Mouse (Mus musculus) natural killer cell, adult 2 months (primary cell): ENCODE measurements around the gene Sorcs1.

ENCODE experiments used
- DNase-seq, 2 experiments: peaks; one replicate each; pipeline ENCODE4 v3.0.0; 2022; ENCODE audit warnings: low spot score in 2 of 2

Gene Sorcs1

DNA sequence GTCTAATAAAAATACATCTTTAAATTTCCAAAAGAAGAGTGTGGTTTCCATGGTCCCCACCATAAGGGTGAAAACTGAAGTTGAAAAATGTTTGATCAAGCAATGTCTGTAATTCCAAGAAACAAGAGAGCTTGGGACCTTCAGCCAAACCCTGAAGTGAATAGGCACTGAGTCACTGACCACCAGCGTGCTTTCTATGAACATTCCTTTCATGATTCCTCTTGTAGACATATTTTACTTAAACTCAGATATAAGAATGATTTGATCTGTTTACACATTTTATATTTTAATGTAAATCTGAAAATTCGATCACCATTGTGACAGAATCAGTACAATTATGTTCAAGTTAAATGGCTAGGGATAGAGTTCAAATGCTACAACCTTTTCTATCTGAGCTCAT is 112.1 kb downstream of the Sorcs1 start:
- no peak for DNase-seq

DNA sequence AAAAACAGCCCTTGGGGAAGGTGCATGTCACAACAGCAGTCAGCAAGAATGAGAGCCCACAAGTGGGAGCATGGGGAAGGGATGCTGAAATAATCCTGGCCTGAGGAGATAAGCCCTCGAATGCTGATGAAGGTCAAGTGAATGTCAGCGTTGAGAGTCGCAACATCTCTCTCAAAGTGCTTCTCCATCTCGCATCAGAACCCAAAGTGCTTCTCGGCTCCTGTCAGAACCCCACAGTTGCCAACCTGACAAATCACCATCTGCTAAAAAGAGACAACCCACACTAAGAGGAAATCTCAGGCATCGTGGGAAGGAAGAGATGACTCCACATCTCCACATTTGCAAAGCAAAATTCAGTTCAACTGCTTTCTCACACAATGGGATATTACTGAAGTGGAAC is 119.7 kb downstream of the Sorcs1 start:
- no peak for DNase-seq

DNA sequence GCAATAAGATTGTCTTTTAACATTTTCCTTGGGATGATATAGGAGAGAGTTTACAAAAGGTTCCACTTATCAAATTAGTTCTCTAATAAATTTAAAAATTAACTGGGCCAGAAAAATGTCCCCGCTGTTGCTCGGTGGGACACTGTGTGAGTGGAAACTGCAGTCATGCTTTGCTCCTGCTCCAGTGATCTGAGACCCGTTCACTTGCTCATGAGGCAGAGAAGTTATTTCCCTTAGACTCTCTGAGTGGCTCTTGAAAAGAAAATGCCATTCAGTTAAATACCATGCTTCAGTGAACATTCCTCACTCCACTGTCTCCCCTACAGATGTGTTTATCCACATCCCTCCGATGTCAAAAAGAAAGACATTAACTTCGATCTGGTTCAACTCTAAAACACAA is 144.4 kb downstream of the Sorcs1 start:
- no peak for DNase-seq

DNA sequence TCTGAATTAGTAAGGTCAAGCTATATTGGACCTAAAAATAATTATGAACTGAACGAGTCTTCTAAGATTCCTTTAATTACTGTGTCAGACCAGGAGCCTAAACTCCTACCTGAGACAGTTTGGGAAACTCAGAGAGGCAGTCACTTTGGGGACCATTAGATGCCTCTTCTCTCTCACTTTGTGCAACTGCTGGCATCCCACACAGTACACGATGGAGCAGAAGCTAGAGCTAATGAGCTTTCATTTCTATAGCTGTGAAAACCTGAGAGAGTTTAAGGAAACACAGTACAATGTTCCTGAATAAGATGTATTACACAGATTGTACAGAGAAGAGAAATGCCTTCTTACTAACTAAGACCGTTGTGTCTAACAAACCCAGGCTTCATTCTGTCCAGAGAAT is 150.6 kb downstream of the Sorcs1 start:
- no peak for DNase-seq

DNA sequence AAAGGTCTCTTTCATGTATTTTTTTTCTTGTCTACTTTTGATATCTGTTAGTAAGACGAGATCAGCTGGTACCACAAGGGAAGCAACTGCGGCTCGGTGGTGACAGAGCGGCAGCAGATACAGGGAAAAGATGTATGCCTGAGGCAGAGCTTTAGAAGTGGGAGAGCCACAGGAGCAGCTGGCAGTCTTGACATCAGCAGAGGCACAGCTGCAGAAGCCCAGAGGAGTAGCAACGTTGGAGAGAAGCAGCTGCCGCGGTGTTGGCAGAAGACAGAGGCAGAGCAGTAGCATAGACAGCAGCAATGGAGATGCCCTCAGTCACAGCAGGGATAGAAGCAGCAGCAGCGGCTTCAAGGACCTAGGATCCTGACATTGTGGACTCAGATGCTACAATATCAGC is 152.4 kb downstream of the Sorcs1 start:
- DNase-seq = no peak

DNA sequence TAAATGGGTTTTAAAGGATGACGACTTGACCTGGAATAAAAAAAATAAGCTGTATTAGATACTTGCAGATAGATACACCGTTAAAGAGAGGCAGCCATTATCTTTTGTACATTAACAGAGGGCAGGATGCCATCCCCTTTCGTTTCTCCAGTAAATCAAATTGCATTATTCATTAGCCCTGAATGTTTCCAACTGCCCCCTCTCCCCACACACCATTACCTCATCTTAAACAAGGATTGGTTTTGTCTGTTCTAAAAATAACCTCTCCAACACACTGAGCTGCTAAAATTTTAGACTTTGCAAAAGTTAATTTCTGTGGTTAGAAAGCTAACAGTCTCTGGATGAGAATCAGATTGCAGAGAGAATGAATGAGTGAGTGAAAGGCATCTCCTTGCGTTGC is 156.5 kb downstream of the Sorcs1 start:
- DNase-seq = no peak

DNA sequence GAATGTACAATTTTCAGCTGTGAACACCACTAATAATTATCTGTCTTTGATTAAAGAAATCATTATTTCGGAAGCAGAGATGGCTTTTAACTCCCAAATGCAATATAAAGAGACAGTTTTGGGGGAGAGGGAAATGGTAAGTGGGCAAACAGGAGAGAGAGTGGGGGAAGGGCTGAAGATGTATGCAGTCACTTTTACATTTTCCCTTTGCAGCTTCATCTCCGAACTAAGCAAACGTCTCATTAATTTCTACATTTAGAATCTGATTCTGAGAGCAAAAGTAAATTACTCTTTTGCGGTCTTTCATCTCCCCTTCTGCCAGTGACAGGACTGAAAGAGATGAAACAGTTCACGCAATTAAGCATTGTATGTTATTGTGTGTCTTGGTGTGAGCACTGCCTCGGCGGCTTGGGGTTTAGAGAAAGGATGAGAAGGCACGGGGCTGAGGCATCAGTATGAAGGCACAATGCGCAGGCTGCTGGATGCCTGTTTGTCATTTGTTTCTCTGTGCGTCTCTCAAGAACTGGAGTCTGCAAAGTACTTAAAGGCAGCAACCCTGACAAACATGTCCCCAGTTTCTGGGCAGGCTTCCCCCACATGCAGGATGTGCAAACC is 163.3 kb downstream of the Sorcs1 start:
- DNase-seq = no peak

DNA sequence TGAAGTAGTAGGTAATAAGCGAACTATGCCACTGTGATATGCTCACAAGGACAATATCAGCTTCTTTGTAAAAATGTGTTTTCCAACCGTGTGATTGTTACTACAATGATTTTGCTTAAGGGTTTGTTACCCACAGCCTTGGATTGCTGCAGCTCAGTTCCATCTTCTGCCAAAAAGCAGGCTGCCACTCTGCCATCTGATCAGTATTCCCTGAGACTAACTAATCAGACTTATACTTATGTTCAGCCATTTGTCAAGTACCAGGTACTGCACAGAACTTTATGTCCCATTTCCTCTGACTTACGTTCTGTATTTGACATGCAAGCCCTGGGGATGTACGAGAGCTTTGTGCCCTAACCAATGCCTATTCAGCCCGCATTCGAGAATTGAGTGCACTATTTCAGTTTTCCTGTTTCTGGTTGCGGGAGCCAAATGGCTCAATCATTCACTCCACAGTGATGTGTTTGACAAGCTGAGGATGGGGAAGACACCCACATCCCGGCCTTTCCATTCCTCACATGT is 164.1 kb downstream of the Sorcs1 start:
- DNase-seq = no peak

DNA sequence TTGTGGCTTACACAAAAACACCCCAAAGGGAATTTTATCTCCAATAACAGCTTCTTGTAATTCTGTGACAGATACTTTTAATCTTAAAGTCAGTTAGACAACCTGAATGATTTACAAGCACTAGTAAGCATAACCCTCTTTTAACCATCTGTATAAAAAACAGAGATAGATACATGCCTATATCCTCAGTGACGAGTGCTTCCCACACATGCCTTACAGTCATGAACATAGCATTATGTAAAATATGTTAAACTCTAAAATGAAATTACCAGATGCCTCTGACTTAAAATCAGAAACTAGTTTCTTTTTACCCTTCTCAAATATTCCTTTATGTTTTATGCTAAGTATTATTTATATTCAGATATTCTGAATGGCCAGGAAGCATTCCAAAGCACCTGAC is 175.6 kb downstream of the Sorcs1 start:
- DNase-seq = no peak

DNA sequence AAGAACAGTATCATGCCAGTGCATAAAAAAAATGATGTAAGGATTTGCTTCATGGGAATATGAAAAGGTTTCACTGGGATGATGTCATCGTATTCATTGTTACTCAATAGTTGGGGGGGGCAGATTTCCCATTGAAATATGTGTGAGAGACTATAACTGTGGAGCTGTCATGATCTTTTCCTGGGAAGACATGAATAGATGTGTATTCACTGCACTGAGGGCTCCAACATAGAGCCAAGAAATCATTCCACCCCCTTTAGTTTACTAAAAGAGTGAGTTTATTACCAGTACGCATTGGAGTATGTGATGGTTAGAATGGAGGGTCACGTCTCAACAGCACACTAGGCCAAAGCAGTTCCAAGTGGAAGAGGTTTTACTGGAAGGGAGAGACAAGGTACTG is 187.3 kb downstream of the Sorcs1 start:
- DNase-seq = no peak

DNA sequence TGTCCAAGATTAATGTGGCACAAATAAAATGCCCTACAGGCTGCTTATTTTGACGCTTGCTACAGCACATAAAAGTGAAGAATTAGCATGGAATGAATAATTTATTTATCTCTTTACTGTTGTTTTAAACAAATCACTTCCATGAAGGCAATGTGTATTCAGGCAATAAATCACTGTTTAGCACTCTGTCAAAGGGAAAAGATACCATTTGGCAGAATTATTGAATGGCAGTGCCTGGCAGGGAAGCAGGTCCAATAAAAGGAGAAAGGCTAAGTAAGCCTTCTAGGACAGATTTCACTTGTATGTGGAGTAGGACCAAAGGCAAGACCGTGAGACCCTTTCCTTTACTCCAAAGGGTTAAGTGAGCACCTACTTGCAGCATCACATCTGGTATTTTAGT is 187.7 kb downstream of the Sorcs1 start:
- DNase-seq = no peak

DNA sequence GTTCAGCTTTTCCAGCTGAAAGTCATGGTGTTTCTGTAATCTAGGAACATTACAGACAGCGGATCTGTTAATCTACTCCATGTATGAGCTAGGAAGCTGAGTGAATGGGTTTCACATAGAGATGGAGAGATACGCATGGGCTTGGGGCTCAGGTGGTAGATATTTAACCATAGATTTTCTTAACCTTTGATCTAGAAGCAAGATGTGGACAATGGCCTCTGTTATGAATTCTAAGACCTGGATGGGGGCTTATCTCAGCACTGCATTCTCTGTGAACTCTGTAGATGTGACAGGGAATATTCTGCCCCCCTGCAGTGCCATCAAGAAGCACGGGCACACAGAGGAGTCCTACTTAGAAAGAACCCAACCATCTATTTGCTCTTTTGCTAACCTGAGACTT is 188.7 kb downstream of the Sorcs1 start:
- DNase-seq = no peak

DNA sequence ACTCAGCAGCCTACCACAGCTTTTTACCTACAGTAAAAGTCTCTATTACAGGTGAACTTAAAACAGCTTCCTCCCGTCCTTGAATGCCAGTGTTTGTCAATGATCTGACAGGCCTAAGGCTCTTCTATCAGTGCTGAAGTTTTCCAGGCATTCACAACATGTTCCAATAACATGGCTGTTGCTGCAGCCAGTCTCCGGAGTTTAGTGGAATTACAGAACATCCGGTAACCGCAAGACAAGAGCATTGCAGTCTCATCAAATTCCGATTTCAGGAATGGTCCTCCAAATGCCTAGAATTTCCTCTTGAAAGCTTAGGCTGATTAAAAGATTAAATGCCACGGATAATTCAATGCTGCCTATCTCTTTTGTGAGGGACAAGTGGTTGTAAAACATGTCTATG is 190.0 kb downstream of the Sorcs1 start:
- DNase-seq = no peak

DNA sequence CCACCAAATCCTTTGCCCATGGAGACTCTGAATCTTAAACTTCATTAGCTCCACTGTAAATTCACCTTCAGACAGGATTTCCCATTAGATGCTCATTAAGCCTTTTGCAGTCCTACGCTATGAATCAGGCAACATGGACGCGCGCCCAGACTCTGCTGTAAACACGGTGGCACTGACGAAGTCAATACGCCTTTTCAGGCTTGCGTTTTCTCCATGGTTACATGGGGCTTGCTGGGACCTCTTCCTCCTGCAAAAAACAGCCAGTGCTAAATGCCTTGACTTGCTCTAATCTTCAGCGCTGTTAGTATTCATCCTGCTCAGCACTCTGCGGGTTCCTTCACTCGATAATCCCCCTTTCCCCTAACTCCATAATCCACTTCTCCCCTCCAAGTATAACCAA is 190.7 kb downstream of the Sorcs1 start:
- no peak for DNase-seq

DNA sequence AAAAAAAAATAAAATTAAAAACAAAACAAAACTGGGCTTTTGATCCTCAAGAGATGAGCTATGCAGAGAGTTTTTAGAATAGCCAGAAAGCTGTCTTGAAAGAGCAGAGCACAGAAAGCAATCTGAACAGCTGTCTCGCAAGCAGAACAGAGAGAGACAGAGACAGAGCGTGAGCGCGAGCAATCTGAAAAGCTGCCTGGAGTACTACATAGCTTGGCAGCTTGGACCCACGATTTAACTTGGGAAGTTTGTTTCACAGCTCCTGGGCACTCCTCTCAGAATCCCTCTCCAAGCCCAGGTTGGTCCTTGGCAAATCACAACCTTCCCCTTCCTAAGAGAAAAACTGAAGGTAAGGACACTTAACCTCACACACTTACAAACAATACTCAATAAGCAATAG is 192.1 kb downstream of the Sorcs1 start:
- DNase-seq = no peak

DNA sequence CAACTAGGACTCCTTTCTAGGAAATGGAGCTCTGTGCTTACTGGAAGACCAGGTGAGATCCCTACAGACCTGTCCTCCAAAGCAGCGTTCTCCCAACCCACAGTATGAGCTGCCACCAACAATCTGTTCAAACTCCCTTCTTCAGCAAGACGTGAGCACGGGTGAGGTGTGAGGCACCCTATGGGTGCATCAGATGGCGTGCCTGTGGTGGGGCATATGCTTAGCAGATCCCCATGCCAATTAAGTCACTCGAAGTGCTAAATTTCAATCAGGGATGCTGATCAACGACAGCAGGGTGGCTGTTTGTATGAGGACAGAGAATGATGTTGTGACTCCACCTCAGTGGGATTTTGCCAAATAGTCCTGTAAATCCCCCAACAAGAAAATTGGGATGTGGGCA is 201.7 kb downstream of the Sorcs1 start:
- DNase-seq = no peak

DNA sequence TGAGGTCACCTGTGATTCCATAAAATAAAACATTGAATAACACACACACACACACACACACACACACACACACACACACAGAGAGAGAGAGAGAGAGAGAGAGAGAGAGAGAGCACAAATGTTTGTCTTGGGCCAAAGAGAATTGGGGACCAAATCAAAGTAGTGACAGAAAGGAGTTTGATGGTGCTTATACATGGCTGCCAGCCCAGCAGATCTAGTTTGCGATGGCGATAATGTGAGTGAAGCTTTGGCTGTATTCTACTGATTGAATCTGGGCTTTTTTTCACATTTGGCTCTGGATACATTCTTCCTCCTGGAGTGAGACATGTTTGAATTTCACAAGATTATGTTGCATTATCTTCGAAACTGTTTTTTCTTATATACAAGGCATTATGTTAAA is 209.9 kb downstream of the Sorcs1 start:
- DNase-seq = no peak

DNA sequence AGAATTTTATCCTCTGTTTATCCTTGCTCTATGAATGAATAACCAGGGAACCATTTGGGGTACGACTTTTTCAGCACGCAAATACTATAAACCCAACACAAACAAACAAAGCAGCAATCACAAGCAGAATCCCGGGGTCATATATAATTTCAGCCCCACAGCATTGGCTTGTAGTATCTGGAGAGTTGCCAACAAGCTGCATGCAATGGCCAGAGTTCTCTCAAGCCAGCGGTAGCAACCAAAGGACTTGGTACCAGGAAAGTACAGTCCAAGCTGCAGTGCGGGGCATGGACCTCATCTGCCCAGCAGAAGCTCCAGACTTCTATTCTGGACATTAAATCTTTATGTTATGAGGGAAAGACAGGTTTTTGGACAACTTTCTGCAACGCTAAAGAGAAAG is 213.6 kb downstream of the Sorcs1 start:
- no peak for DNase-seq

DNA sequence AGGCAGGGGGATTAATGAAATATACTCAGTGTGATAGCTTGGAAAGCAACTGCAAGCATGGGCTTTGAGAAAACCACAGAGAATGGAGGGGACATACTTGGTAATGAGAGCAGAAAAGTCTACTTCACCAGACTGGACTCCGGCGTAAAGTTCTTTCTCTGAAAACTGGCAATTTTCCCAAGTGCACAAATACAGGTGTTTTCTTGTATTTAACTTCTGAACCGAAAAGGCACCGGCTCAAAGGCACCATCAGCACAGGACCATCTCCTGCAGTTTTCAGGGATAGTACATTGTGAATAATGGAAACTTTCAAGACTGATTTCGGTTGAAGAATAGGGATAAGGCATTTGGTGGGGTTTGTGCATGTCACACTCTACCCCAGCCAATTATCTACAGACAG is 219.9 kb downstream of the Sorcs1 start:
- no peak for DNase-seq

DNA sequence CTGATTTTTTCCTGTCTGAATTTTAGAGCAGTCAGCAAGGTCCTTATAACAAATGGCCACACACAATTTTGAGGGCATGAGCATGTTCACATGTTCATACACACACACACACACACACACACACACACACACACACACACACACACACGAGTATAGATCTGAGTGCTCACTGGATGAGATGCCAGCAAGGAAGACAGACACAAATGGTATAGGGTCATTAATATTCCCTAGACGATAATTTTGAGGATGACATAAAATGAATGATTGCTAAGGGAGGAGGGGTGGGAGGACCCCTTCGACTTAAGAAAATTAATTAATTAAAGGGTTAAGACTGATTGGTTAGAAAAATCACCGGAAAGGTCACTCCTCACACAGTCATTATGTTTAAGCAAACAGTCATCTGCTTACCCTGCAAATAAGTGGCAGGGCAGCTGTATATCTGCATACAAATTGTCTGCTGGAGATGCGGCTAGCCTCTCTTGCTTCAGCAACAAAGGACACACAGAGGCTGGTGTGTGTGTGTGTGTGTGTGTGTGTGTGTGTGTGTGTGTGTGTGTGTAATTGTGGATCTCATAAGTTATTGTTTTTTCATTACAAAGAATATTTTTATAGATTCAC is 221.1 kb downstream of the Sorcs1 start:
- no peak for DNase-seq

DNA sequence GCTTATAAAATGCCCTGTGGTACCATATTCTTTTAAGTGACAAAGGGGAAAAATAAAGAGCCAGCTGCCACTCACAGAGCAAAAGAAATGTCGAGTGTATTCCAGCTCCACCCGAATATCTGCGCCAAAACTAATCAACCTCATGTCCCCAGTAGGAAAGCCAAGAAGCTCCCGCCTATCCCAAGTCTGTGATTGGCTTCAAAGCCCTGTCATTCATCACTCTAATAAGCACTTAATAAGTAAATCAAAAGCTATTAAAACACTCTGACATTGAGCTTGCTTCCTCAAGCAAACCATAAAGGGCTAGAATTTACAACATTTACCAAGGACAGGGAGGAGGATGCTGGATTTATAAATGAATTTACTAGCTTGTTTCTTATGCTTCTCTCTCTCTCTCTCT is 237.3 kb downstream of the Sorcs1 start:
- no peak for DNase-seq

DNA sequence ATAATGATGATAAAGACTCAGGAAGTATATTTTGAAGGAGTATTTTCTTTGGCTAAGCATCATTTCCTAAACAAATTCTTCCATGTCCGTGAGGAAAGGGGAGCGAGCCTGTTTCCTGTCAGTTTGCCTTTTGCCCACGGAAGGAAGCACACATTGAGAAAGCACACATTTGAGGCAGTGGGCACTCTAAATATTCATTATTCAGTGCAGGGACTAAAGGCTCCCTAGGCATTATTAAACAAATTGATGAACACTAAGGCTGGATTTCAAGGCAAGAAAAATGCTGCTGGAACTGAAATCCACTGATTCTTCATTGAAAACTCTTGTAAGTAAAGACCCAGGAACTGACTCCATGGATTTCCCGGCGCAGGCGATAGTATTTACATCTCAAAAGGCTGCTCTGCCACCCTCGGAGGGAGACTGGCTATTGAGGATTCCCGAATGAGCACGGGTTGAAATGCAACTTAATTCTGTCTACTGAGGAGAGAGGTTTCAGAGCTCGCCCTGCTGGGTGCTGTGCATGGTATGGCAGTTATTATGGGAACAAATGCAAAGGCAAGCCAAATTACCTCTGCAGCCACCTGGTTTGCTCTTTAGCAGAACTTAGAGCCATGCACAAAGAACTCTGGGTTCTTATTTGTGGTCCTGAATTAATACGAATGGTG is 238.1 kb downstream of the Sorcs1 start:
- DNase-seq = no peak

DNA sequence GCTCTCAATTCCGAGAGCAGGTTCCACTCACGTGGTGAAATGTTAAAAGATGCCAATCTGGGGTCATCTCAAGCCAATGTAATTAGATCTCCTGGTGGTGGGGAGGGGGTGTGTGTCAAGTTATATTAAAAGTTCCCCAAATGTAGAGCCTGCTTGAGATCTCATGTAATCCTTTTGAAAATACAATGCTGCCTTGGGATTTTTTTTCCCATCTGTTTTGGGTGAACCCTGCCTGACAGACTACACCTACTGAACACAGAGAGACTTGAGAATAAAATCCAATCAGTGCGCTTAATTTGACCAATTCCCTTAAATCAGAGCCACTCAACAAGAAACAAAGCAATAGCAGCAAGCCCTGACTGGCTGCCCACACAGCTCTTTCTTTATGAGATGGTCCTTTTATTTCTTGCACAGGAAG is 239.0 kb downstream of the Sorcs1 start:
- no peak for DNase-seq
